Mouse (Mus musculus) layer of hippocampus, adult 9-10 months (tissue): ENCODE results near the gene Znfx1.

ENCODE experiments used
- DNase-seq: peaks from one replicate; pipeline ENCODE4 v3.0.0; 2022; ENCODE audit warnings: low spot score

Znfx1 gene

GRCm38 (mm10) chr2:167062965-167063880, at the start of gene Znfx1:
Gene Znfx1 (minus strand): TSS chr2:167063015.
- DNase-seq, result peak; percentile 95

GRCm38 (mm10) chr2:167112259-167112658, 49.4 kb upstream of the Znfx1 start:
- DNase-seq, result no peak

- DNase-seq, result no peak
Observed at GRCm38 (mm10) chr2:167109506-167109905, 46.7 kb upstream of the Znfx1 start.

- no peak for DNase-seq
Observed at GRCm38 (mm10) chr2:167103546-167103945, 40.7 kb upstream of the Znfx1 start.

- no peak for DNase-seq
Observed at GRCm38 (mm10) chr2:167101743-167102441, 39.1 kb upstream of the Znfx1 start.

GRCm38 (mm10) chr2:167094688-167095087, 31.9 kb upstream of the Znfx1 start:
- DNase-seq, result no peak

- no peak for DNase-seq
Observed at GRCm38 (mm10) chr2:167093171-167093900, 30.5 kb upstream of the Znfx1 start.

- no peak for DNase-seq
Observed at GRCm38 (mm10) chr2:167090271-167090670, 27.5 kb upstream of the Znfx1 start.

- DNase-seq, result no peak
Observed at GRCm38 (mm10) chr2:167086836-167087235, 24.0 kb upstream of the Znfx1 start.

- no peak for DNase-seq
Observed at GRCm38 (mm10) chr2:167086092-167086491, 23.3 kb upstream of the Znfx1 start.

GRCm38 (mm10) chr2:167081639-167082038, 18.8 kb upstream of the Znfx1 start:
- no peak for DNase-seq

- no peak for DNase-seq
Observed at GRCm38 (mm10) chr2:167081135-167081534, 18.3 kb upstream of the Znfx1 start.

- DNase-seq, result no peak
Observed at GRCm38 (mm10) chr2:167080387-167080786, 17.6 kb upstream of the Znfx1 start.

- no peak for DNase-seq
Observed at GRCm38 (mm10) chr2:167079535-167080257, 16.9 kb upstream of the Znfx1 start.

GRCm38 (mm10) chr2:167078931-167079495, 16.2 kb upstream of the Znfx1 start:
- DNase-seq, result no peak

GRCm38 (mm10) chr2:167078486-167078885, 15.7 kb upstream of the Znfx1 start:
- no peak for DNase-seq

- no peak for DNase-seq
Observed at GRCm38 (mm10) chr2:167077199-167077962, 14.6 kb upstream of the Znfx1 start.

GRCm38 (mm10) chr2:167076759-167077158, 13.9 kb upstream of the Znfx1 start:
- no peak for DNase-seq

- no peak for DNase-seq
Observed at GRCm38 (mm10) chr2:167076352-167076751, 13.5 kb upstream of the Znfx1 start.

GRCm38 (mm10) chr2:167074587-167074986, 11.8 kb upstream of the Znfx1 start:
- DNase-seq, result no peak
